Mouse (Mus musculus) hindbrain, embryonic 11.5 days (tissue): ENCODE results near the gene Abl1. TPM values are rescaled to one million over a fixed set of nuclear protein-coding genes. Genes with fewer than 3 reads are reported as not detected.

Experiments
- ATAC-seq: fragments of 200-750 bp; cut with Nextera tagmentation; 2 replicates; pipeline ENCODE4 v1.8.0; 2017; ENCODE audit warnings: mild to moderate bottlenecking, moderate TSS enrichment, moderate library complexity; ENCODE audit not compliant: low FRiP score
- DNase-seq: peaks from one replicate; pipeline ENCODE4 v3.0.0-alpha.2; 2015; ENCODE audit warnings: low spot score
- H3K27ac ChIP-seq: fragments of 300-500 bp; sonication (generic); 2 replicates; pipeline ENCODE4 v1.5.1; 2014; ENCODE audit warnings: mild to moderate bottlenecking, low read depth, low read length
- H3K27me3 ChIP-seq: fragments of 300-500 bp; sonication (generic); 2 replicates; pipeline ENCODE4 v1.6.1; 2014; ENCODE audit warnings: mild to moderate bottlenecking, low read length, moderate library complexity, mixed read lengths; ENCODE audit not compliant: control insufficient read depth, insufficient read depth
- H3K36me3 ChIP-seq: fragments of 300-500 bp; sonication (generic); 2 replicates; pipeline ENCODE4 v1.6.1; 2014; ENCODE audit warnings: mild to moderate bottlenecking, low read length, moderate library complexity, mixed read lengths; ENCODE audit not compliant: control insufficient read depth, insufficient read depth
- H3K4me1 ChIP-seq: fragments of 300-500 bp; sonication (generic); replicated peaks from 2 replicates; pipeline ENCODE4 v1.6.1; 2014; ENCODE audit warnings: low read length, mixed read lengths; ENCODE audit not compliant: control insufficient read depth, insufficient read depth
- H3K4me2 ChIP-seq: fragments of 300-500 bp; sonication (generic); replicated peaks from 2 replicates; pipeline ENCODE4 v1.6.1; 2014; ENCODE audit warnings: mild to moderate bottlenecking, low read depth, low read length
- H3K4me3 ChIP-seq: fragments of 300-500 bp; sonication (generic); 2 replicates; pipeline ENCODE4 v1.5.1; 2014; ENCODE audit warnings: low read depth, low read length
- H3K9ac ChIP-seq: fragments of 300-500 bp; sonication (generic); 2 replicates; pipeline ENCODE4 v1.6.1; 2014; ENCODE audit warnings: low read depth, low read length
- H3K9me3 ChIP-seq: fragments of 300-500 bp; sonication (generic); 2 replicates; pipeline ENCODE4 v1.6.1; 2016; ENCODE audit warnings: low read length; ENCODE audit not compliant: control insufficient read depth
- WGBS: fragments of 180-500 bp; shearing (Covaris S2); extraction: QIAGEN DNeasy Blood & Tissue Kit; methylation state at CpG from one replicate; pipeline ENCODE4 v1.1.7; 2014; 5-methylcytosine and 5-hydroxymethylcytosine counted together
- polyA plus RNA-seq: library from polyadenylated mRNA; unstranded; fragments of >200 nt; fragmentation: Nextera tagmentation; extraction: Ambion mirVana; gene quantifications from 2 replicates; pipeline ENCODE4 v1.2.1, GENCODE M21; 2014

Gene Abl1
- polyA plus RNA-seq, 1 experiment from 2014 or later = 28.6 TPM

DNA sequence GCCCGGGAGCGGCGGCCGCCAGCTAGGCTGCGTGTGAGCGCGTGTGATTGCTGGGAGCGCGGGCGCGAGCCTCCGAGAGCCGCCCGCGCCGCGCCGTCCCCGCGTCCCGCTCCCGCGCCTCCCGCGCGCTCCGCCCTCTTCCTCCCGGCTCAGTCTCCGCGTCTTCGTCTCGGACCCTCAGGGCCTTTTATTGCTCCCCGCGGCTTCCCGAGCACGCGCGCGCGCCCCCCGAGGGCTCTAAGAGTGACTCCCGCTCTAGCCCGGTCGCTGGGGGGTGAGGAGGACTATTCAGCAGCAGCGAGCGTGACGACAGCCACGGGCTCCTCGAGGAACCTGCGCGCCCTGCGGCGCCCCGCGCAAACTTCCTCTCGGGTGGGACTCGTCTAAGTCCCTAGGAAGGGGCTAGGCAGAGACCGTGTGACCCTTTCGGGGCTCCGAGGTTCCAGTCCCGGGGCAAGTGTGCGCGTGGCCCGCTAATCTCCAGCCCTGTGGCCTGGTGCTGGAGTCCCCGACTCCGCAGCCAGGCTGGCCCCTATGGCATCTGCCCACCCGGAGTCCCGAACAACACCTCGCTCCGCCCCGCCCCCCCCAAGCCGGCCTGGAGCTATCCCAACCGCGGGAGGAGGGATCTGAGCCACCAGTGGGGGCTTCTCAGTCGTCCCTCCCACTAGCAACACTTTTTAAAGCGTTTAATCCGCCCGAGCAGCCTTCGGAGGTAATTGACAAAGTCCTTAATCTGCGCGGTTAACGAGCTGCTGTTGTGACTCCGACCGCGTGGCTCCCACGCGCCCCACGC is 157.9 kb downstream of the Abl1 start, which contains the start of gene Fibcd1:
TSS of gene Fibcd1 (minus strand) at position 110 of the 796 bp plus-strand sequence.
- no peaks in the 10 kb centered on the region for H3K9me3 ChIP-seq

GRCm38 (mm10) chr2:31846692-31847660 is 158.8 kb downstream of the Abl1 start:
- H3K27ac ChIP-seq = no peak overlapping the region

More for the DNA sequence above, 157.9 kb downstream of the Abl1 start, which contains the start of gene Fibcd1:
- H3K36me3 ChIP-seq = no peaks in the 10 kb centered on the region
- H3K4me3 ChIP-seq = peak within 1 kb of the TSS; percentile 46
- peak within 1 kb of the TSS; percentile 56 for H3K9ac ChIP-seq
- H3K27ac ChIP-seq = no peak within 1 kb of the TSS
- H3K27me3 ChIP-seq = peaks cover 39% of the 10 kb centered on the region
- H3K4me1 ChIP-seq = peaks cover 15% of the 10 kb centered on the region
- DNase-seq = peak; percentile 56
- under 1% methylated on average over 69 of the region's 88 CpGs for WGBS
- peak within 1 kb of the TSS; percentile 94 for H3K4me2 ChIP-seq
- no peak; the same call in 1 of the 2 replicates for ATAC-seq

GRCm38 (mm10) chr2:31847908-31848307 is 159.7 kb downstream of the Abl1 start:
- H3K27me3 ChIP-seq = peaks cover 39% of the 10 kb centered on the region

More at GRCm38 (mm10) chr2:31846692-31847660, 158.8 kb downstream of the Abl1 start:
- peak overlapping the region; percentile 56; the same call in 1 of the 2 replicates for H3K9ac ChIP-seq
- H3K36me3 ChIP-seq = no peaks in the 10 kb centered on the region
- peak overlapping the region; percentile 94 for H3K4me2 ChIP-seq
- ATAC-seq (no peak), DNase-seq (peak; percentile 55)
- H3K4me3 ChIP-seq = peak overlapping the region; percentile 46
- H3K27me3 ChIP-seq = peaks cover 39% of the 10 kb centered on the region
- WGBS = 4% methylated on average over 35 of the region's 35 CpGs
- H3K9me3 ChIP-seq = no peaks in the 10 kb centered on the region
- peaks cover 15% of the 10 kb centered on the region for H3K4me1 ChIP-seq

GRCm38 (mm10) chr2:31850141-31850540 is 162.0 kb downstream of the Abl1 start:
- no peak overlapping the region for H3K27ac ChIP-seq
- H3K4me1 ChIP-seq = peaks cover 15% of the 10 kb centered on the region
- H3K4me3 ChIP-seq = no peak overlapping the region
- DNase-seq = peak; percentile 56
- no peak overlapping the region for H3K9ac ChIP-seq
- WGBS = 33% methylated on average over 12 of the region's 12 CpGs
- no peaks in the 10 kb centered on the region for H3K36me3 ChIP-seq
- peaks cover 29% of the 10 kb centered on the region for H3K27me3 ChIP-seq
- H3K9me3 ChIP-seq = no peaks in the 10 kb centered on the region
- ATAC-seq = no peak
- no peak overlapping the region for H3K4me2 ChIP-seq

More at GRCm38 (mm10) chr2:31847908-31848307, 159.7 kb downstream of the Abl1 start:
- Histone ChIP-seq H3K9ac (no peak overlapping the region), H3K4me2 (no peak overlapping the region), H3K9me3 (no peaks in the 10 kb centered on the region), H3K4me1 (peaks cover 15% of the 10 kb centered on the region), H3K4me3 (no peak overlapping the region), H3K27ac (no peak overlapping the region), H3K36me3 (no peaks in the 10 kb centered on the region)
- ATAC-seq (no peak), DNase-seq (peak; percentile 40)
- 17% methylated on average over 6 of the region's 6 CpGs for WGBS

Other genes starting within 250 kb of the Abl1 start
- 10.3 and 11.0 TPM in 2 replicates for gene Ass1, start 218.2 kb upstream of the Abl1 start, polyA plus RNA-seq
- 82.7 and 86.9 TPM in 2 replicates for gene Fubp3, start 115.7 kb upstream of the Abl1 start, polyA plus RNA-seq
- 4.0 and 6.7 TPM in 2 replicates for gene Prdm12, start 48.3 kb upstream of the Abl1 start, polyA plus RNA-seq
- 50.8 and 56.6 TPM in 2 replicates for gene Exosc2, start 17.7 kb upstream of the Abl1 start, polyA plus RNA-seq
- gene Qrfp, start 122.2 kb downstream of the Abl1 start, polyA plus RNA-seq = 0.08 and 0.28 TPM in 2 replicates
- 0.74 and 0.91 TPM in 2 replicates for gene Fibcd1, start 157.6 kb downstream of the Abl1 start, polyA plus RNA-seq
- gene Lamc3, start 198.9 kb downstream of the Abl1 start, polyA plus RNA-seq = 4.8 and 5.0 TPM in 2 replicates